Mouse (Mus musculus) stomach, embryonic 15.5 days (tissue): ENCODE data around the gene Chd1. TPM values are rescaled to one million over a fixed set of nuclear protein-coding genes. Genes with fewer than 3 reads are reported as not detected.

Source experiments
- ATAC-seq: fragments of 200-750 bp; cut with Nextera tagmentation; 2 replicates; pipeline ENCODE4 v1.8.0; 2017; ENCODE audit warnings: low read depth, moderate number of reproducible peaks, moderate TSS enrichment; ENCODE audit not compliant: insufficient read depth, low FRiP score
- H3K27ac ChIP-seq: fragments of 300-500 bp; sonication (generic); 2 replicates; pipeline ENCODE4 v1.5.1; 2015; ENCODE audit warnings: mild to moderate bottlenecking, inconsistent platforms
- H3K27me3 ChIP-seq: fragments of 300-500 bp; sonication (generic); replicated peaks from 2 replicates; pipeline ENCODE4 v1.6.1; 2015; ENCODE audit warnings: inconsistent platforms
- H3K36me3 ChIP-seq: fragments of 300-500 bp; sonication (generic); 2 replicates; pipeline ENCODE4 v1.6.1; 2015; ENCODE audit warnings: inconsistent platforms
- H3K4me1 ChIP-seq: fragments of 300-500 bp; sonication (generic); 2 replicates; pipeline ENCODE4 v1.6.1; 2015; ENCODE audit warnings: inconsistent platforms
- H3K4me2 ChIP-seq: fragments of 300-500 bp; sonication (generic); 2 replicates; pipeline ENCODE4 v1.6.1; 2015; ENCODE audit warnings: mild to moderate bottlenecking, inconsistent platforms
- H3K4me3 ChIP-seq: fragments of 300-500 bp; sonication (generic); replicated peaks from 2 replicates; pipeline ENCODE4 v1.5.1; 2015; ENCODE audit warnings: inconsistent platforms
- H3K9ac ChIP-seq: fragments of 300-500 bp; sonication (generic); 2 replicates; pipeline ENCODE4 v1.6.1; 2015; ENCODE audit warnings: inconsistent platforms
- H3K9me3 ChIP-seq: fragments of 300-500 bp; sonication (generic); 2 replicates; pipeline ENCODE4 v1.6.1; 2016; ENCODE audit warnings: inconsistent platforms
- WGBS: fragments of 180-500 bp; shearing (Covaris S2); methylation state at CpG from one replicate; pipeline ENCODE4 v1.1.7; 2015; 5-methylcytosine and 5-hydroxymethylcytosine counted together
- polyA plus RNA-seq: library from polyadenylated mRNA; unstranded; fragments of >200 nt; fragmentation: Nextera tagmentation; extraction: Ambion mirVana; gene quantifications from 2 replicates; pipeline ENCODE4 v1.2.1, GENCODE M21; 2015

Gene Chd1
- 30.0 and 30.5 TPM in 2 replicates for polyA plus RNA-seq

- Histone ChIP-seq H3K36me3 (peaks cover 8% of the 10 kb centered on the region), H3K9me3 (no peaks in the 10 kb centered on the region), H3K9ac (peak within 1 kb of the TSS; percentile 84), H3K4me3 (peak within 1 kb of the TSS; percentile 83), H3K27me3 (no peaks in the 10 kb centered on the region), H3K27ac (peak within 1 kb of the TSS; percentile 94), H3K4me2 (peak within 1 kb of the TSS; percentile 67), H3K4me1 (peaks cover 4% of the 10 kb centered on the region; the same call in 1 of the 2 replicates)
- under 1% methylated on average over 72 of the region's 124 CpGs for WGBS
- ATAC-seq: peak; percentile 95
Observed at GRCm38 (mm10) chr17:15704475-15705300, at the start of gene Chd1. TSS of gene Chd1 (plus strand) at chr17:15704967.

GRCm38 (mm10) chr17:15656881-15657607, 47.7 kb upstream of the Chd1 start:
- Histone ChIP-seq H3K36me3 (no peaks in the 10 kb centered on the region), H3K27me3 (no peaks in the 10 kb centered on the region), H3K4me1 (peaks cover 7% of the 10 kb centered on the region; the same call in 1 of the 2 replicates), H3K4me3 (no peak overlapping the region), H3K9me3 (no peaks in the 10 kb centered on the region), H3K27ac (no peak overlapping the region), H3K9ac (no peak overlapping the region), H3K4me2 (peak overlapping the region; percentile 29)
- 18% methylated on average over 6 of the region's 6 CpGs for WGBS
- ATAC-seq: peak; percentile 85

- Histone ChIP-seq H3K27me3 (no peaks in the 10 kb centered on the region), H3K4me2 (no peak overlapping the region), H3K9ac (no peak overlapping the region), H3K4me1 (no peaks in the 10 kb centered on the region), H3K9me3 (no peaks in the 10 kb centered on the region), H3K36me3 (no peaks in the 10 kb centered on the region), H3K4me3 (no peak overlapping the region), H3K27ac (no peak overlapping the region)
- 47% methylated on average over 5 of the region's 5 CpGs for WGBS
- ATAC-seq: no peak
Observed at GRCm38 (mm10) chr17:15672870-15673269, 31.9 kb upstream of the Chd1 start.

- Histone ChIP-seq H3K9me3 (no peaks in the 10 kb centered on the region), H3K9ac (no peak overlapping the region), H3K4me3 (no peak overlapping the region), H3K4me1 (no peaks in the 10 kb centered on the region), H3K27ac (no peak overlapping the region), H3K27me3 (no peaks in the 10 kb centered on the region), H3K36me3 (no peaks in the 10 kb centered on the region), H3K4me2 (no peak overlapping the region)
- 29% methylated on average over 6 of the region's 6 CpGs for WGBS
- ATAC-seq: no peak
Observed at GRCm38 (mm10) chr17:15677970-15678645, 26.7 kb upstream of the Chd1 start.

GRCm38 (mm10) chr17:15679966-15680630, 24.7 kb upstream of the Chd1 start:
- Histone ChIP-seq H3K9ac (no peak overlapping the region), H3K4me1 (no peaks in the 10 kb centered on the region), H3K4me2 (no peak overlapping the region), H3K27me3 (no peaks in the 10 kb centered on the region), H3K9me3 (no peaks in the 10 kb centered on the region), H3K4me3 (no peak overlapping the region), H3K36me3 (no peaks in the 10 kb centered on the region), H3K27ac (no peak overlapping the region)
- WGBS: 85% methylated on average over 9 of the region's 9 CpGs
- no peak for ATAC-seq

- no peaks in the 10 kb centered on the region for H3K36me3 ChIP-seq
- no peaks in the 10 kb centered on the region for H3K9me3 ChIP-seq
- H3K27me3 ChIP-seq: no peaks in the 10 kb centered on the region
- no peak overlapping the region for H3K27ac ChIP-seq
- H3K4me1 ChIP-seq: no peaks in the 10 kb centered on the region
- no peak overlapping the region for H3K4me3 ChIP-seq
- H3K4me2 ChIP-seq: no peak overlapping the region
- no peak for ATAC-seq
- WGBS: 81% methylated on average over 4 of the region's 4 CpGs
- H3K9ac ChIP-seq: no peak overlapping the region
Observed at GRCm38 (mm10) chr17:15680661-15681060, 24.1 kb upstream of the Chd1 start.

- Histone ChIP-seq H3K36me3 (no peaks in the 10 kb centered on the region), H3K4me2 (no peak overlapping the region), H3K4me3 (no peak overlapping the region), H3K9ac (no peak overlapping the region), H3K9me3 (no peaks in the 10 kb centered on the region), H3K27ac (no peak overlapping the region), H3K4me1 (no peaks in the 10 kb centered on the region), H3K27me3 (no peaks in the 10 kb centered on the region)
- no peak for ATAC-seq
- WGBS: 89% methylated on average over 5 of the region's 5 CpGs
Observed at GRCm38 (mm10) chr17:15686396-15686795, 18.4 kb upstream of the Chd1 start.

- Histone ChIP-seq H3K27me3 (no peaks in the 10 kb centered on the region), H3K27ac (no peak overlapping the region), H3K4me1 (no peaks in the 10 kb centered on the region), H3K4me2 (no peak overlapping the region), H3K36me3 (no peaks in the 10 kb centered on the region), H3K9me3 (no peaks in the 10 kb centered on the region), H3K4me3 (no peak overlapping the region), H3K9ac (no peak overlapping the region)
- ATAC-seq: no peak
- 35% methylated on average over 1 of the region's 1 CpGs for WGBS
Observed at GRCm38 (mm10) chr17:15690304-15690703, 14.5 kb upstream of the Chd1 start.

- 71% methylated on average over 2 of the region's 2 CpGs for WGBS
- ATAC-seq: no peak
- Histone ChIP-seq H3K9me3 (no peaks in the 10 kb centered on the region), H3K36me3 (no peaks in the 10 kb centered on the region), H3K4me3 (no peak overlapping the region), H3K27ac (no peak overlapping the region), H3K9ac (no peak overlapping the region), H3K4me2 (no peak overlapping the region), H3K4me1 (no peaks in the 10 kb centered on the region), H3K27me3 (no peaks in the 10 kb centered on the region)
Observed at GRCm38 (mm10) chr17:15695566-15695965, 9.2 kb upstream of the Chd1 start.

GRCm38 (mm10) chr17:15698956-15699355, 5.8 kb upstream of the Chd1 start:
- 74% methylated on average over 3 of the region's 3 CpGs for WGBS
- H3K9me3 ChIP-seq: no peaks in the 10 kb centered on the region
- H3K4me2 ChIP-seq: no peak overlapping the region
- H3K27ac ChIP-seq: no peak overlapping the region
- no peak for ATAC-seq
- no peaks in the 10 kb centered on the region for H3K4me1 ChIP-seq
- no peak overlapping the region for H3K4me3 ChIP-seq
- no peaks in the 10 kb centered on the region for H3K36me3 ChIP-seq
- no peaks in the 10 kb centered on the region for H3K27me3 ChIP-seq
- H3K9ac ChIP-seq: no peak overlapping the region

GRCm38 (mm10) chr17:15701505-15701904, 3.3 kb upstream of the Chd1 start:
- H3K36me3 ChIP-seq: no peaks in the 10 kb centered on the region
- H3K27ac ChIP-seq: no peak overlapping the region
- H3K9ac ChIP-seq: no peak overlapping the region
- peaks cover under 1% of the 10 kb centered on the region; the same call in 1 of the 2 replicates for H3K4me1 ChIP-seq
- H3K27me3 ChIP-seq: no peaks in the 10 kb centered on the region
- no peak overlapping the region for H3K4me3 ChIP-seq
- no peak overlapping the region for H3K4me2 ChIP-seq
- no peak for ATAC-seq
- WGBS: 87% methylated on average over 5 of the region's 5 CpGs
- H3K9me3 ChIP-seq: no peaks in the 10 kb centered on the region
